ENCODE assay signal across 24 mouse cellular contexts in the genomic region with DNA sequence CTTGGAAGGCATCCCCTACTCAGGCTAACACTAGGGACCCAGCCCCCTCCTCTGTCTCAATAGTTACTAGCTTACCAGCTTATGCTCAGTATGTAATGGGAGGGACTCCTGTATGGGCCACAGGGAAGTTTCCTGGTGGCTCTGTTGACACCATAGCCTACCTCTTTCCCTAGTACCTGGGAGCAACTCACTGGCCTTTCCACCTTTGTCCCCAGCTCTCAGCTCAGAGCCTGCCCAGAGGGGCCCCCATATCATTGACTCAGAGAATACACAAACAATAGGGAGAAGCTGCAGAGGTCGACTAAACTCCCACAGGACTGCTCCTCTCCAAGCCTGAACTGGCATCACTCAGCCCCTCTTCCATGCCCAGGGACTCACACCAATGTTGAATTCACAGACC. TPM values are rescaled to one million over a fixed set of nuclear protein-coding genes. Genes with fewer than 3 reads are reported as not detected.
DNase-seq lines count a peak whose midpoint lies in the region; ATAC-seq and TF ChIP-seq lines count a peak whose summit lies in the region.
"Had no signal": no experiment of that assay in that cellular context is flagged by ENCODE, and none has a peak within 500 bp of the region (broad histone marks: within the 10 kb centered on the region; RNA-seq: fewer than 3 reads in every experiment).

No protein-coding gene starts in this region.

- H3K4me3 ChIP-seq in liver, embryonic 15.5 days (replicated peaks), result no peak overlapping the region
- no peak overlapping the region for H3K4me3 ChIP-seq in liver, embryonic 12.5 days
- H3K4me3 ChIP-seq in intestine, embryonic 15.5 days (replicated peaks), result no peak overlapping the region
- H3K4me3 ChIP-seq in intestine, embryonic 16.5 days (ENCODE audit: low read length), result no peak overlapping the region
- H3K4me3 ChIP-seq in stomach, postnatal 0 days (ENCODE audit: low read depth, low read length), result no peak overlapping the region
- H3K4me3 ChIP-seq: embryonic facial prominence, embryonic 13.5 days; embryonic facial prominence, embryonic 15.5 days; erythroblast, embryonic 14.5 days; forebrain, embryonic 10.5 days; forebrain, embryonic 12.5 days had no signal

- peak; percentile 37; the same call in 1 of the 2 replicates for ATAC-seq in liver, embryonic 15.5 days (ENCODE audit: insufficient read depth)
- no peak for ATAC-seq in liver, embryonic 12.5 days
- ATAC-seq in intestine, embryonic 15.5 days, result peak; percentile 82
- peak; percentile 87 for ATAC-seq in intestine, embryonic 16.5 days
- peak; percentile 54; the same call in 1 of the 2 replicates for ATAC-seq in stomach, postnatal 0 days (ENCODE audit: low FRiP score, low TSS enrichment)
- ATAC-seq: forebrain, embryonic 14.5 days; forebrain, embryonic 16.5 days had no signal

- DNase-seq in stomach, postnatal 0 days (ENCODE audit: low spot score), result no peak
- no peak for DNase-seq in embryo, embryonic 10.5 days (ENCODE audit: low spot score)
- no peak for DNase-seq in kidney, postnatal 10 days
- DNase-seq: adrenal gland, adult 2 months; adrenal gland, postnatal 10 days; adrenal gland, postnatal 25 days; cerebellum, adult 11 months; cerebellum, adult 18-20 months; cerebellum, adult 8-10 months; cerebellum, adult 9-11 months; cerebellum, postnatal 14 days; cerebellum, postnatal 36 days; embryo, embryonic 11 days had no signal

- WGBS in liver, embryonic 15.5 days (ENCODE audit: insufficient replicate concordance), result 25% methylated on average over 1 of the region's 1 CpGs
- WGBS in liver, embryonic 12.5 days (ENCODE audit: insufficient replicate concordance), result 16% methylated on average over 1 of the region's 1 CpGs
- WGBS in intestine, embryonic 15.5 days, result 41% methylated on average over 1 of the region's 1 CpGs
- whole genome bisulfite sequencing in intestine, embryonic 16.5 days, result 38% methylated on average over 1 of the region's 1 CpGs
- WGBS in stomach, postnatal 0 days, result 22% methylated on average over 1 of the region's 1 CpGs

- no peak for TF ChIP-seq EP300 in stomach, postnatal 0 days (optimal IDR thresholded peaks at IDR 0.05)

- H3K27me3 ChIP-seq in liver, embryonic 15.5 days, result peaks cover 28% of the 10 kb centered on the region
- H3K27me3 ChIP-seq in liver, embryonic 12.5 days (replicated peaks), result peaks cover 37% of the 10 kb centered on the region
- H3K27me3 ChIP-seq in intestine, embryonic 15.5 days (replicated peaks), result no peaks in the 10 kb centered on the region
- no peaks in the 10 kb centered on the region for H3K27me3 ChIP-seq in intestine, embryonic 16.5 days (replicated peaks; ENCODE audit: control insufficient read depth, insufficient read depth, low read length)
- no peaks in the 10 kb centered on the region for H3K27me3 ChIP-seq in stomach, postnatal 0 days (ENCODE audit: control insufficient read depth, insufficient read depth, low read length)
- H3K27me3 ChIP-seq: embryonic facial prominence, embryonic 15.5 days had no signal

- no peak overlapping the region for H3K27ac ChIP-seq in liver, embryonic 15.5 days (replicated peaks)
- no peak overlapping the region for H3K27ac ChIP-seq in liver, embryonic 12.5 days
- H3K27ac ChIP-seq in intestine, embryonic 15.5 days, result no peak overlapping the region
- H3K27ac ChIP-seq in intestine, embryonic 16.5 days (ENCODE audit: low read length), result no peak overlapping the region
- H3K27ac ChIP-seq in stomach, postnatal 0 days (replicated peaks), result no peak overlapping the region
- H3K27ac ChIP-seq: embryonic facial prominence, embryonic 13.5 days; embryonic facial prominence, embryonic 15.5 days; forebrain, embryonic 10.5 days; forebrain, embryonic 12.5 days had no signal

- TF ChIP-seq CTCF in stomach, postnatal 0 days (IDR thresholded peaks at IDR 0.05; ENCODE audit: low read depth), result no peak

- H3K9me3 ChIP-seq in liver, embryonic 15.5 days (replicated peaks), result no peaks in the 10 kb centered on the region
- H3K9me3 ChIP-seq in liver, embryonic 12.5 days (replicated peaks), result no peaks in the 10 kb centered on the region
- no peaks in the 10 kb centered on the region for H3K9me3 ChIP-seq in intestine, embryonic 15.5 days
- no peaks in the 10 kb centered on the region for H3K9me3 ChIP-seq in intestine, embryonic 16.5 days (ENCODE audit: control insufficient read depth, low read length)
- H3K9me3 ChIP-seq in stomach, postnatal 0 days (ENCODE audit: control insufficient read depth, low read length), result no peaks in the 10 kb centered on the region
- H3K9me3 ChIP-seq: embryonic facial prominence, embryonic 13.5 days; embryonic facial prominence, embryonic 15.5 days had no signal

- H3K36me3 ChIP-seq in liver, embryonic 15.5 days (replicated peaks), result no peaks in the 10 kb centered on the region
- no peaks in the 10 kb centered on the region for H3K36me3 ChIP-seq in liver, embryonic 12.5 days
- H3K36me3 ChIP-seq in intestine, embryonic 15.5 days, result no peaks in the 10 kb centered on the region
- no peaks in the 10 kb centered on the region for H3K36me3 ChIP-seq in intestine, embryonic 16.5 days (ENCODE audit: control insufficient read depth, insufficient read depth, low read length)
- no peaks in the 10 kb centered on the region for H3K36me3 ChIP-seq in stomach, postnatal 0 days (ENCODE audit: control insufficient read depth, insufficient read depth, low read length)
- H3K36me3 ChIP-seq: embryonic facial prominence, embryonic 13.5 days; embryonic facial prominence, embryonic 15.5 days; forebrain, embryonic 10.5 days; forebrain, embryonic 12.5 days had no signal

- H3K4me2 ChIP-seq in liver, embryonic 15.5 days, result no peak overlapping the region
- no peak overlapping the region for H3K4me2 ChIP-seq in liver, embryonic 12.5 days
- H3K4me2 ChIP-seq in intestine, embryonic 15.5 days (replicated peaks), result no peak overlapping the region
- no peak overlapping the region for H3K4me2 ChIP-seq in intestine, embryonic 16.5 days (ENCODE audit: low read depth, low read length)
- H3K4me2 ChIP-seq in stomach, postnatal 0 days (replicated peaks; ENCODE audit: low read depth), result no peak overlapping the region
- H3K4me2 ChIP-seq: embryonic facial prominence, embryonic 13.5 days; embryonic facial prominence, embryonic 15.5 days; forebrain, embryonic 12.5 days had no signal

- no peaks in the 10 kb centered on the region for H3K4me1 ChIP-seq in liver, embryonic 15.5 days (replicated peaks)
- 0 out of 2 replicates have a peak, but pooled peaks cover 4% of the 10 kb centered on the region for H3K4me1 ChIP-seq in liver, embryonic 12.5 days
- H3K4me1 ChIP-seq in intestine, embryonic 15.5 days (replicated peaks), result peaks cover 5% of the 10 kb centered on the region
- no peaks in the 10 kb centered on the region for H3K4me1 ChIP-seq in intestine, embryonic 16.5 days (ENCODE audit: control insufficient read depth, insufficient read depth, low read length)
- no peaks in the 10 kb centered on the region for H3K4me1 ChIP-seq in stomach, postnatal 0 days (replicated peaks; ENCODE audit: control insufficient read depth, insufficient read depth)
- H3K4me1 ChIP-seq: forebrain, embryonic 12.5 days had no signal

- no peak overlapping the region for H3K9ac ChIP-seq in liver, embryonic 15.5 days
- H3K9ac ChIP-seq in liver, embryonic 12.5 days, result no peak overlapping the region
- no peak overlapping the region for H3K9ac ChIP-seq in intestine, embryonic 15.5 days
- H3K9ac ChIP-seq in intestine, embryonic 16.5 days (ENCODE audit: low read depth, low read length), result no peak overlapping the region
- H3K9ac ChIP-seq in stomach, postnatal 0 days (ENCODE audit: low read length), result no peak overlapping the region
- H3K9ac ChIP-seq: embryonic facial prominence, embryonic 13.5 days; embryonic facial prominence, embryonic 15.5 days; forebrain, embryonic 12.5 days had no signal

RNA-seq across cellular contexts. Expression of gene Dab2ip, which starts 16.6 kb away (rescaled TPM):
- 5.3 and 7.7 TPM in 2 replicates for polyA plus RNA-seq in liver, embryonic 15.5 days (2015; fragmentation: Nextera tagmentation; extraction: Ambion mirVana)
- polyA plus RNA-seq in liver, embryonic 12.5 days (2016; fragmentation: Nextera tagmentation; extraction: Ambion mirVana), result 8.6 and 13.1 TPM in 2 replicates
- 52.7 and 54.9 TPM in 2 replicates for polyA plus RNA-seq in intestine, embryonic 15.5 days (2015; fragmentation: Nextera tagmentation; extraction: Ambion mirVana)
- polyA plus RNA-seq in intestine, embryonic 16.5 days (2015; fragmentation: Nextera tagmentation; extraction: Ambion mirVana), result 27.0 and 28.7 TPM in 2 replicates
- 46.4 and 48.1 TPM in 2 replicates for polyA plus RNA-seq in stomach, postnatal 0 days (2015; fragmentation: Nextera tagmentation; extraction: Ambion mirVana)
